Mouse (Mus musculus): ENCODE data around the gene Crygs.

GRCm38 (mm10) chr16:22791235-22791634, 20.1 kb downstream of the Crygs start:
- TF ChIP-seq POLR2A (IDR thresholded peaks at IDR 0.05; ENCODE audit: low read depth, low read length) (no peak), CTCF (conservative IDR thresholded peaks at IDR 0.05; ENCODE audit: insufficient read depth, insufficient read length, low read depth, low read length) (no peak)
